Mouse (Mus musculus) kidney, postnatal 0 days (tissue): ENCODE measurements around the gene Pnmal2. TPM values are rescaled to one million over a fixed set of nuclear protein-coding genes. Genes with fewer than 3 reads are reported as not detected.

Experiments used
- ATAC-seq: fragments of 200-750 bp; cut with Nextera tagmentation; replicated peaks from 2 replicates; pipeline ENCODE4 v1.8.0; 2017; ENCODE audit warnings: low read depth, moderate number of reproducible peaks, moderate TSS enrichment, moderate library complexity; ENCODE audit not compliant: low FRiP score
- DNase-seq: peaks from one replicate; pipeline ENCODE4 v3.0.0-alpha.2; 2016; ENCODE audit warnings: low spot score
- H3K27ac ChIP-seq: fragments of 300-500 bp; sonication (generic); 2 replicates; pipeline ENCODE4 v1.5.1; 2014; ENCODE audit warnings: mild to moderate bottlenecking
- H3K27me3 ChIP-seq: fragments of 300-500 bp; sonication (generic); 2 replicates; pipeline ENCODE4 v1.6.1; 2014; ENCODE audit warnings: low read length, mixed read lengths; ENCODE audit not compliant: insufficient read depth
- H3K36me3 ChIP-seq: fragments of 300-500 bp; sonication (generic); 2 replicates; pipeline ENCODE4 v1.6.1; 2014; ENCODE audit warnings: low read length, mixed read lengths; ENCODE audit not compliant: insufficient read depth
- H3K4me1 ChIP-seq: fragments of 300-500 bp; sonication (generic); replicated peaks from 2 replicates; pipeline ENCODE4 v1.6.1; 2014; ENCODE audit warnings: antibody characterized with exemption, low read length, mixed read lengths; ENCODE audit not compliant: insufficient read depth
- H3K4me2 ChIP-seq: fragments of 300-500 bp; sonication (generic); 2 replicates; pipeline ENCODE4 v1.6.1; 2014; ENCODE audit warnings: mild to moderate bottlenecking, low read length, moderate library complexity, mixed read lengths
- H3K4me3 ChIP-seq: fragments of 300-500 bp; sonication (generic); replicated peaks from 2 replicates; pipeline ENCODE4 v1.5.1; 2014; ENCODE audit warnings: low read depth, low read length
- H3K9ac ChIP-seq: fragments of 300-500 bp; sonication (generic); 2 replicates; pipeline ENCODE4 v1.6.1; 2014; ENCODE audit warnings: low read depth, low read length
- H3K9me3 ChIP-seq: fragments of 300-500 bp; sonication (generic); replicated peaks from 2 replicates; pipeline ENCODE4 v1.6.1; 2016; ENCODE audit warnings: low read length, inconsistent platforms, mixed read lengths
- CTCF ChIP-seq: IDR thresholded peaks from 2 replicates; pipeline ENCODE4 v1.5.1; 2016; ENCODE audit warnings: antibody characterized with exemption, low read depth, mild to moderate bottlenecking, moderate library complexity
- WGBS: fragments of 180-500 bp; shearing (Covaris S2); extraction: QIAGEN DNeasy Blood & Tissue Kit; methylation state at CpG from one replicate; pipeline ENCODE4 v1.1.7; 2014; 5-methylcytosine and 5-hydroxymethylcytosine counted together
- polyA plus RNA-seq: library from polyadenylated mRNA; unstranded; fragments of >200 nt; fragmentation: Nextera tagmentation; extraction: Ambion mirVana; gene quantifications from 2 replicates; pipeline ENCODE4 v1.2.1, GENCODE M21; 2015

The Pnmal2 gene
- polyA plus RNA-seq, 1 experiment from 2014 or later: 7.0 TPM

GRCm38 (mm10) chr7:16920818-16921791, 23.4 kb upstream of the Pnmal2 start:
- Histone ChIP-seq H3K27ac (peak overlapping the region; percentile 97), H3K9me3 (no peaks in the 10 kb centered on the region), H3K4me2 (peak overlapping the region; percentile 94), H3K9ac (peak overlapping the region; percentile 96), H3K27me3 (no peaks in the 10 kb centered on the region), H3K4me1 (peaks cover 26% of the 10 kb centered on the region), H3K36me3 (peaks cover 36% of the 10 kb centered on the region), H3K4me3 (peak overlapping the region; percentile 94)
- no peak for TF ChIP-seq CTCF
- DNase-seq (no peak), ATAC-seq (no peak)
- 30% methylated on average over 21 of the region's 21 CpGs for WGBS

- peaks cover 29% of the 10 kb centered on the region for H3K36me3 ChIP-seq
- no peak for TF ChIP-seq CTCF
- peak overlapping the region; percentile 94 for H3K4me2 ChIP-seq
- H3K9me3 ChIP-seq: no peaks in the 10 kb centered on the region
- ATAC-seq: no peak
- H3K27me3 ChIP-seq: no peaks in the 10 kb centered on the region
- 32% methylated on average over 6 of the region's 6 CpGs for WGBS
- H3K9ac ChIP-seq: peak overlapping the region; percentile 96; the same call in 1 of the 2 replicates
- peak overlapping the region; percentile 97 for H3K27ac ChIP-seq
- no peak for DNase-seq
- peak overlapping the region; percentile 94 for H3K4me3 ChIP-seq
- H3K4me1 ChIP-seq: peaks cover 26% of the 10 kb centered on the region
These were observed 22.6 kb upstream of the Pnmal2 start for GRCm38 (mm10) chr7:16921881-16922335.

- Histone ChIP-seq H3K36me3 (peaks cover 23% of the 10 kb centered on the region), H3K4me1 (peaks cover 26% of the 10 kb centered on the region), H3K27ac (peak overlapping the region; percentile 97), H3K9ac (peak overlapping the region; percentile 96), H3K9me3 (no peaks in the 10 kb centered on the region), H3K27me3 (no peaks in the 10 kb centered on the region), H3K4me2 (peak overlapping the region; percentile 94), H3K4me3 (peak overlapping the region; percentile 94)
- DNase-seq (no peak), ATAC-seq (no peak)
- 38% methylated on average over 10 of the region's 10 CpGs for WGBS
- TF ChIP-seq CTCF: no peak
These were observed 22.0 kb upstream of the Pnmal2 start for GRCm38 (mm10) chr7:16922360-16922973.

GRCm38 (mm10) chr7:16923283-16924036, 21.0 kb upstream of the Pnmal2 start:
- ATAC-seq: no peak
- peaks cover 23% of the 10 kb centered on the region for H3K4me1 ChIP-seq
- H3K4me3 ChIP-seq: peak overlapping the region; percentile 94
- no peaks in the 10 kb centered on the region for H3K9me3 ChIP-seq
- H3K27me3 ChIP-seq: no peaks in the 10 kb centered on the region
- WGBS: under 1% methylated on average over 39 of the region's 57 CpGs
- H3K27ac ChIP-seq: peak overlapping the region; percentile 97
- no peak for TF ChIP-seq CTCF
- H3K36me3 ChIP-seq: peaks cover 13% of the 10 kb centered on the region; the same call in 1 of the 2 replicates
- peak overlapping the region; percentile 94 for H3K4me2 ChIP-seq
- peak overlapping the region; percentile 96 for H3K9ac ChIP-seq
- DNase-seq: no peak

GRCm38 (mm10) chr7:16924037-16924834, 20.2 kb upstream of the Pnmal2 start, which contains the start of gene Calm3:
Gene Calm3, minus strand, starts transcription at chr7:16924114.
- Histone ChIP-seq H3K9me3 (no peaks in the 10 kb centered on the region), H3K36me3 (peaks cover 8% of the 10 kb centered on the region; the same call in 1 of the 2 replicates), H3K27ac (peak within 1 kb of the TSS; percentile 97), H3K4me3 (peak within 1 kb of the TSS; percentile 94), H3K27me3 (no peaks in the 10 kb centered on the region), H3K4me2 (peak within 1 kb of the TSS; percentile 94), H3K9ac (peak within 1 kb of the TSS; percentile 96), H3K4me1 (peaks cover 23% of the 10 kb centered on the region)
- DNase-seq: peak; percentile 99
- ATAC-seq: peak; percentile 94
- WGBS: 2% methylated on average over 64 of the region's 64 CpGs
- TF ChIP-seq CTCF: peak; percentile 23; the same call in 1 of the 2 replicates
